Mouse (Mus musculus) testis, adult 2 months (tissue): ENCODE measurements around the gene Cog8.

Source experiments
- CTCF ChIP-seq: fragments of 200-500 bp; IDR thresholded peaks from 2 replicates; pipeline ENCODE4 v1.5.1; 2012; ENCODE audit warnings: low read depth, mild to moderate bottlenecking, inconsistent platforms, low read length, moderate library complexity; ENCODE audit not compliant: control insufficient read depth, insufficient read depth, insufficient replicate concordance
- POLR2A ChIP-seq: fragments of 200-500 bp; IDR thresholded peaks from 2 replicates; pipeline ENCODE4 v1.6.1; 2012; ENCODE audit warnings: low read depth, mild to moderate bottlenecking, inconsistent platforms, low read length, moderate library complexity; ENCODE audit not compliant: control insufficient read depth

DNA sequence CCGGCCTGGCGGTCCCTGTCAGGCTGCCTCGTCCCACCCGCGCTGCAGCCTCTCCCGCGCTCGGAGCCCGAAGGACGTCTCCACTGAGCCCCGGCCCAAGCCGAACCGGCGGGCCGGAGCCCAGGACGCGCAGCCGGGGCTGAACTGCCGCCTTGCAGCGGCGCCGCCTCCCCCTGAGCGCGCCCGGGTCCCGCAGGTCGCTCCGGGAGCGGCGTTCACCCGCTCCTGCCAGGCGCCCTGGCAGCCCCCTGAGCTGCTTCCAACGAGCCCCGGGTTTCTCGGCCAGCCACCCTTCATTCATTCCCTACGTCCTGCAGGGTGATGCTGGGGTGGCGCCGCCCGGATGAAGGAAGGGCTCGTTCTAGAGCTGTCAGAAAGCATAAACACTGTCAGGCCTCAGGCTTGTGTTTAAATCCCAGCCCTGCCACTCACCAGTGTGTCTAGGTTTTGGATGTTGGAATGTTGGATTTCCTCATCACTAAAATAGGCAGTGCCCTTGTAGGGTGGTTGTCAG is 24.9 kb downstream of the Cog8 start:
- TF ChIP-seq CTCF, result no peak
- no peak for TF ChIP-seq POLR2A
